In genomic region chr8:113847606-113848080, GRCm38 (mm10) we compare ENCODE assay signal across 7 mouse cellular contexts. TPM values are rescaled to one million over a fixed set of nuclear protein-coding genes. Genes with fewer than 3 reads are reported as not detected.
A peak's percentile ranks its signal among the peaks of the same experiment; 100 is the strongest.
DNase-seq lines count a peak whose midpoint lies in the region; ATAC-seq lines count a peak whose summit lies in the region.

No protein-coding gene starts in this region.

- H3K27me3 ChIP-seq in liver, embryonic 12.5 days (replicated peaks), result peaks cover 37% of the 10 kb centered on the region
- H3K27me3 ChIP-seq in forebrain, embryonic 10.5 days (ENCODE audit: poor library complexity, severe bottlenecking), result peaks cover 64% of the 10 kb centered on the region
- peaks cover 30% of the 10 kb centered on the region for H3K27me3 ChIP-seq in intestine, embryonic 15.5 days (replicated peaks)

- H3K27ac ChIP-seq in liver, embryonic 12.5 days, result no peak overlapping the region
- H3K27ac ChIP-seq in forebrain, embryonic 10.5 days, result peak overlapping the region; percentile 83; the same call in 1 of the 2 replicates
- no peak overlapping the region for H3K27ac ChIP-seq in intestine, embryonic 15.5 days

- H3K9ac ChIP-seq in liver, embryonic 12.5 days, result no peak overlapping the region
- H3K9ac ChIP-seq in intestine, embryonic 15.5 days, result no peak overlapping the region

- no peak overlapping the region for H3K4me3 ChIP-seq in liver, embryonic 12.5 days
- H3K4me3 ChIP-seq in forebrain, embryonic 10.5 days, result peak overlapping the region; percentile 74
- peak overlapping the region; percentile 38 for H3K4me3 ChIP-seq in intestine, embryonic 15.5 days (replicated peaks)

- H3K4me1 ChIP-seq in liver, embryonic 12.5 days, result 0 out of 2 replicates have a peak, but pooled peaks cover 5% of the 10 kb centered on the region
- peaks cover 53% of the 10 kb centered on the region for H3K4me1 ChIP-seq in forebrain, embryonic 10.5 days
- peaks cover 7% of the 10 kb centered on the region for H3K4me1 ChIP-seq in intestine, embryonic 15.5 days (replicated peaks)

- 10% methylated on average over 12 of the region's 12 CpGs for WGBS in liver, embryonic 12.5 days (ENCODE audit: insufficient replicate concordance)
- 17% methylated on average over 12 of the region's 12 CpGs for WGBS in forebrain, embryonic 10.5 days
- 16% methylated on average over 12 of the region's 12 CpGs for WGBS in intestine, embryonic 15.5 days

- no peaks in the 10 kb centered on the region for H3K36me3 ChIP-seq in liver, embryonic 12.5 days
- H3K36me3 ChIP-seq in forebrain, embryonic 10.5 days (replicated peaks), result no peaks in the 10 kb centered on the region
- H3K36me3 ChIP-seq in intestine, embryonic 15.5 days, result no peaks in the 10 kb centered on the region

- DNase-seq in liver, result no peak
- no peak for DNase-seq in forebrain, embryonic 10.5 days (ENCODE audit: extremely low spot score, low spot score)
- peak; percentile 27 for DNase-seq in retina, postnatal 1 day
- DNase-seq in adrenal gland, adult 18-20 months (ENCODE audit: low spot score in 2 of 2), result no peak

- ATAC-seq in liver, embryonic 12.5 days, result no peak
- no peak for ATAC-seq in intestine, embryonic 15.5 days
- no peak for ATAC-seq in megakaryocyte progenitor cell, adult 5-6 weeks (replicated peaks; ENCODE audit: poor library complexity)

- no peaks in the 10 kb centered on the region for H3K9me3 ChIP-seq in liver, embryonic 12.5 days (replicated peaks)
- peaks cover 5% of the 10 kb centered on the region; the same call in 1 of the 2 replicates for H3K9me3 ChIP-seq in forebrain, embryonic 10.5 days
- no peaks in the 10 kb centered on the region for H3K9me3 ChIP-seq in intestine, embryonic 15.5 days

- H3K4me2 ChIP-seq in liver, embryonic 12.5 days, result peak overlapping the region; percentile 58
- H3K4me2 ChIP-seq in intestine, embryonic 15.5 days (replicated peaks), result peak overlapping the region; percentile 90

RNA-seq across cellular contexts. Expression of gene Adamts18, which starts 0.9 kb away (rescaled TPM):
- polyA plus RNA-seq in liver, embryonic 12.5 days (2016; fragmentation: Nextera tagmentation; extraction: Ambion mirVana), result 0.46 and 0.85 TPM in 2 replicates
- 1.6 and 1.8 TPM in 2 replicates for polyA plus RNA-seq in forebrain, embryonic 10.5 days (2016; fragmentation: Nextera tagmentation; extraction: Ambion mirVana)
- polyA plus RNA-seq in intestine, embryonic 15.5 days (2015; fragmentation: Nextera tagmentation; extraction: Ambion mirVana), result 0.45 and 0.48 TPM in 2 replicates
- total RNA-seq in megakaryocyte progenitor cell, adult 5-6 weeks (2015), result not detected in 2 replicates
- total RNA-seq in megakaryocyte progenitor cell, adult 5-6 weeks (2017), result not detected in 2 replicates
- total RNA-seq in adrenal gland, adult 18-20 months (2021), result not detected
